ENCODE assay signal across 16 mouse cellular contexts in the genomic region with DNA sequence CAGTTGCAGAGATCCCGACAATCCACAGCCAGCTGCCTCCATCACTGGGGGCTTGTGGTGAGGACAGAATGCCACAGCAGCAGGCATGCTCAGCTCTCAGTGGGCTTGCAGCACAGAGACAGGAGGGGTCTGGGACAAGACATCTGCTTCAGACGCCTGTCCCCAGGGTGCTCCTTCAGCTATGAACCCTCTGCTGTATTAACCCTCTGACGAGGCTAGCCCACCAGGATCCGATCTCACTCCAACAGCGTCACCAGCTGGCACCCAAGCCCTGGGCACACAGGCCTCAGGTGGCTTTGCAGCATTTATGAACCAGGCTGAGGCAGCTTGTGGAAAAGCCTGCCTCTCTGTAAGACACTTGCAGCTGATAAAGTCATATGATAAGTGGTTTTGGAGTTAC.
DNase-seq lines count a peak whose midpoint lies in the region; ATAC-seq and TF ChIP-seq lines count a peak whose summit lies in the region.
"Had no signal": no experiment of that assay in that cellular context is flagged by ENCODE, and none has a peak within 500 bp of the region (broad histone marks: within the 10 kb centered on the region; RNA-seq: fewer than 3 reads in every experiment).

No protein-coding gene starts in this region.

- WGBS in forebrain, embryonic 13.5 days = 74% methylated on average over 5 of the region's 5 CpGs
- 56% methylated on average over 5 of the region's 5 CpGs for WGBS in forebrain, postnatal 0 days
- WGBS in midbrain, embryonic 10.5 days = 85% methylated on average over 5 of the region's 5 CpGs
- WGBS in midbrain, embryonic 16.5 days = 49% methylated on average over 5 of the region's 5 CpGs
- 50% methylated on average over 5 of the region's 5 CpGs for WGBS in hindbrain, embryonic 12.5 days
- 39% methylated on average over 5 of the region's 5 CpGs for WGBS in neural tube, embryonic 13.5 days

- no peak for ATAC-seq in forebrain, embryonic 13.5 days
- ATAC-seq in forebrain, postnatal 0 days = no peak
- no peak for ATAC-seq in midbrain, embryonic 16.5 days
- no peak for ATAC-seq in hindbrain, embryonic 12.5 days (ENCODE audit: low FRiP score)
- ATAC-seq in neural tube, embryonic 13.5 days (ENCODE audit: low read depth) = no peak
- no peak for ATAC-seq in megakaryocyte-erythroid progenitor cell, adult 5-6 weeks (replicated peaks; ENCODE audit: low FRiP score, low TSS enrichment, poor library complexity, severe bottlenecking)

- H3K9me3 ChIP-seq in forebrain, embryonic 13.5 days (replicated peaks) = no peaks in the 10 kb centered on the region
- no peaks in the 10 kb centered on the region for H3K9me3 ChIP-seq in forebrain, postnatal 0 days (ENCODE audit: low read length)
- H3K9me3 ChIP-seq in midbrain, embryonic 10.5 days (replicated peaks) = no peaks in the 10 kb centered on the region
- no peaks in the 10 kb centered on the region for H3K9me3 ChIP-seq in midbrain, embryonic 16.5 days (replicated peaks; ENCODE audit: control insufficient read depth, low read length, poor library complexity, severe bottlenecking)
- H3K9me3 ChIP-seq in hindbrain, embryonic 12.5 days (replicated peaks) = no peaks in the 10 kb centered on the region
- no peaks in the 10 kb centered on the region for H3K9me3 ChIP-seq in neural tube, embryonic 13.5 days
- H3K9me3 ChIP-seq: heart, embryonic 15.5 days had no signal

- H3K9ac ChIP-seq in forebrain, embryonic 13.5 days = no peak overlapping the region
- no peak overlapping the region for H3K9ac ChIP-seq in forebrain, postnatal 0 days
- no peak overlapping the region for H3K9ac ChIP-seq in midbrain, embryonic 16.5 days (ENCODE audit: low read depth, low read length)
- no peak overlapping the region for H3K9ac ChIP-seq in hindbrain, embryonic 12.5 days
- H3K9ac ChIP-seq in neural tube, embryonic 13.5 days = no peak overlapping the region
- H3K9ac ChIP-seq: heart, embryonic 15.5 days had no signal

- peaks cover 83% of the 10 kb centered on the region for H3K4me1 ChIP-seq in forebrain, embryonic 13.5 days
- peaks cover 42% of the 10 kb centered on the region for H3K4me1 ChIP-seq in forebrain, postnatal 0 days (ENCODE audit: insufficient read depth)
- H3K4me1 ChIP-seq in midbrain, embryonic 10.5 days = peaks cover 91% of the 10 kb centered on the region
- H3K4me1 ChIP-seq in midbrain, embryonic 16.5 days (ENCODE audit: control insufficient read depth, insufficient read depth, low read length) = peaks cover 62% of the 10 kb centered on the region
- peaks cover 83% of the 10 kb centered on the region for H3K4me1 ChIP-seq in hindbrain, embryonic 12.5 days
- peaks cover 85% of the 10 kb centered on the region for H3K4me1 ChIP-seq in neural tube, embryonic 13.5 days (replicated peaks)

- no peak overlapping the region for H3K4me3 ChIP-seq in forebrain, embryonic 13.5 days
- no peak overlapping the region for H3K4me3 ChIP-seq in forebrain, postnatal 0 days (ENCODE audit: low read depth, low read length)
- no peak overlapping the region for H3K4me3 ChIP-seq in midbrain, embryonic 10.5 days
- H3K4me3 ChIP-seq in midbrain, embryonic 16.5 days (ENCODE audit: low read depth, low read length) = no peak overlapping the region
- no peak overlapping the region for H3K4me3 ChIP-seq in hindbrain, embryonic 12.5 days
- H3K4me3 ChIP-seq in neural tube, embryonic 13.5 days = no peak overlapping the region
- H3K4me3 ChIP-seq: heart, embryonic 15.5 days; layer of hippocampus, adult 2 months had no signal

- TF ChIP-seq CTCF in forebrain, postnatal 0 days (IDR thresholded peaks at IDR 0.05; ENCODE audit: low read depth) = no peak

- no peaks in the 10 kb centered on the region for H3K27me3 ChIP-seq in forebrain, embryonic 13.5 days
- no peaks in the 10 kb centered on the region for H3K27me3 ChIP-seq in forebrain, postnatal 0 days (ENCODE audit: insufficient read depth, low read length)
- peaks cover 67% of the 10 kb centered on the region for H3K27me3 ChIP-seq in midbrain, embryonic 10.5 days (ENCODE audit: low read depth, poor library complexity, severe bottlenecking)
- H3K27me3 ChIP-seq in midbrain, embryonic 16.5 days (ENCODE audit: control insufficient read depth, insufficient read depth, low read depth, low read length) = no peaks in the 10 kb centered on the region
- H3K27me3 ChIP-seq in hindbrain, embryonic 12.5 days = peaks cover 9% of the 10 kb centered on the region; the same call in 1 of the 2 replicates
- no peaks in the 10 kb centered on the region for H3K27me3 ChIP-seq in neural tube, embryonic 13.5 days
- H3K27me3 ChIP-seq: heart, embryonic 15.5 days had no signal

- H3K4me2 ChIP-seq in forebrain, embryonic 13.5 days = no peak overlapping the region
- no peak overlapping the region for H3K4me2 ChIP-seq in forebrain, postnatal 0 days (ENCODE audit: low read depth)
- H3K4me2 ChIP-seq in midbrain, embryonic 16.5 days (ENCODE audit: low read length) = no peak overlapping the region
- no peak overlapping the region for H3K4me2 ChIP-seq in hindbrain, embryonic 12.5 days (replicated peaks)
- no peak overlapping the region for H3K4me2 ChIP-seq in neural tube, embryonic 13.5 days
- H3K4me2 ChIP-seq: heart, embryonic 15.5 days had no signal

- peak overlapping the region; percentile 95 for H3K27ac ChIP-seq in forebrain, embryonic 13.5 days
- no peak overlapping the region for H3K27ac ChIP-seq in forebrain, postnatal 0 days (ENCODE audit: low read depth, low read length)
- peak overlapping the region; percentile 86 for H3K27ac ChIP-seq in midbrain, embryonic 10.5 days (replicated peaks)
- H3K27ac ChIP-seq in midbrain, embryonic 16.5 days (ENCODE audit: low read length) = no peak overlapping the region
- peak overlapping the region; percentile 90 for H3K27ac ChIP-seq in hindbrain, embryonic 12.5 days
- H3K27ac ChIP-seq in neural tube, embryonic 13.5 days (replicated peaks) = peak overlapping the region; percentile 72
- H3K27ac ChIP-seq: heart, embryonic 15.5 days; kidney, postnatal 0 days; layer of hippocampus, adult 2 months; macrophage had no signal

- peaks cover 13% of the 10 kb centered on the region for H3K36me3 ChIP-seq in forebrain, embryonic 13.5 days (ENCODE audit: poor library complexity, severe bottlenecking)
- peaks cover 11% of the 10 kb centered on the region for H3K36me3 ChIP-seq in forebrain, postnatal 0 days (ENCODE audit: insufficient read depth)
- peaks cover 13% of the 10 kb centered on the region for H3K36me3 ChIP-seq in midbrain, embryonic 10.5 days
- H3K36me3 ChIP-seq in midbrain, embryonic 16.5 days (ENCODE audit: control insufficient read depth, insufficient read depth, low read length) = peaks cover 6% of the 10 kb centered on the region
- H3K36me3 ChIP-seq in hindbrain, embryonic 12.5 days = peaks cover 11% of the 10 kb centered on the region
- peaks cover 11% of the 10 kb centered on the region for H3K36me3 ChIP-seq in neural tube, embryonic 13.5 days

- no peak for DNase-seq in forebrain, postnatal 0 days
- DNase-seq in midbrain, embryonic 10.5 days (ENCODE audit: low spot score) = no peak
- DNase-seq: adrenal gland, postnatal 36 days; embryo, embryonic 11 days; gastrocnemius, postnatal 36 days; lung, adult 2 months; thymus, postnatal 14 days had no signal

Comparison
In these comparisons a context has a peak if more than half of its experiments do, and no peak if none do; other contexts are left out.
1. H3K27ac ChIP-seq: peak in forebrain, embryonic 13.5 days (single experiment), midbrain, embryonic 10.5 days (single experiment), hindbrain, embryonic 12.5 days (single experiment) and neural tube, embryonic 13.5 days (single experiment); none in forebrain, postnatal 0 days (single experiment) and midbrain, embryonic 16.5 days (single experiment).